In the genomic region with DNA sequence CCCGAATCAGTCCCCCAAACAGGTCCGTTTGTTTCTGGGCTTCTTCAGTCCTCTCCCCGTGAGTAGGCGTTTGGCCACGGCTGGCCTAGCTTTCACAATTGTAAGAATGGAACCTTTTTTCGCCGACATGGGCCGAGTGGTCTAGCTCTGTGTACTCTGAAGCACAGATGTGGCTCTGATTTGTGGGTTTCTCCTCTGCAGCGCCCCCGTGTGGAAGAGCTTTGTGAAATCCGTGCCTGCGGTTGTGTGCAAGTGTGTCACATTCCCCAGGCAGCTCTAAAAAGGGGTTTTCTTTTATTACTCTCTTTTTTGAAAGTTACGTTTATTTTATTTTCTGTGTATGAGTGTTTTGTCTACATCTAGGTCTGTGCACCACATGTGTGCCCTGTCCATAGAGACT, we compare ENCODE assay signal across 11 mouse cellular contexts. TPM values are rescaled to one million over a fixed set of nuclear protein-coding genes. Genes with fewer than 3 reads are reported as not detected.
DNase-seq lines count a peak whose midpoint lies in the region; ATAC-seq and TF ChIP-seq lines count a peak whose summit lies in the region.
"Had no signal": no experiment of that assay in that cellular context is flagged by ENCODE, and none has a peak within 500 bp of the region (broad histone marks: within the 10 kb centered on the region; RNA-seq: fewer than 3 reads in every experiment).

No protein-coding gene starts in this region.

- H3K27ac ChIP-seq in forebrain, embryonic 10.5 days: no peak overlapping the region
- H3K27ac ChIP-seq in forebrain, embryonic 16.5 days (ENCODE audit: low read length): no peak overlapping the region
- no peak overlapping the region for H3K27ac ChIP-seq in left cerebral cortex, adult 2 months
- no peak overlapping the region for H3K27ac ChIP-seq in lung, postnatal 0 days (ENCODE audit: low read length)
- H3K27ac ChIP-seq: heart, embryonic 15.5 days; macrophage had no signal

- no peak overlapping the region for H3K4me3 ChIP-seq in forebrain, embryonic 10.5 days
- no peak overlapping the region for H3K4me3 ChIP-seq in forebrain, embryonic 16.5 days (replicated peaks; ENCODE audit: low read length)
- H3K4me3 ChIP-seq in left cerebral cortex, adult 2 months: no peak overlapping the region
- no peak overlapping the region for H3K4me3 ChIP-seq in lung, postnatal 0 days (ENCODE audit: low read depth, low read length)

- H3K4me2 ChIP-seq in forebrain, embryonic 16.5 days (ENCODE audit: low read length): no peak overlapping the region
- H3K4me2 ChIP-seq in lung, postnatal 0 days (replicated peaks; ENCODE audit: low read depth, low read length): no peak overlapping the region

- H3K36me3 ChIP-seq in forebrain, embryonic 10.5 days (replicated peaks): no peaks in the 10 kb centered on the region
- no peaks in the 10 kb centered on the region for H3K36me3 ChIP-seq in forebrain, embryonic 16.5 days (ENCODE audit: control insufficient read depth, insufficient read depth)
- no peaks in the 10 kb centered on the region for H3K36me3 ChIP-seq in lung, postnatal 0 days (ENCODE audit: insufficient read depth, low read length)
- H3K36me3 ChIP-seq: heart, embryonic 15.5 days had no signal

- intact Hi-C loops in left cerebral cortex, adult 2 months (cut with DNase I): no loop called here

- H3K4me1 ChIP-seq in forebrain, embryonic 10.5 days: peaks cover 49% of the 10 kb centered on the region
- no peaks in the 10 kb centered on the region for H3K4me1 ChIP-seq in forebrain, embryonic 16.5 days (replicated peaks; ENCODE audit: control insufficient read depth, insufficient read depth, low read length)
- H3K4me1 ChIP-seq in lung, postnatal 0 days (ENCODE audit: insufficient read depth, low read depth, low read length): no peaks in the 10 kb centered on the region

- peaks cover 96% of the 10 kb centered on the region for H3K27me3 ChIP-seq in forebrain, embryonic 10.5 days (ENCODE audit: poor library complexity, severe bottlenecking)
- peaks cover 12% of the 10 kb centered on the region for H3K27me3 ChIP-seq in forebrain, embryonic 16.5 days (replicated peaks; ENCODE audit: control insufficient read depth, insufficient read depth, low read length)
- peaks cover 14% of the 10 kb centered on the region for H3K27me3 ChIP-seq in lung, postnatal 0 days (replicated peaks; ENCODE audit: insufficient read depth, low read length)
- H3K27me3 ChIP-seq: Patski had no signal

- no peaks in the 10 kb centered on the region for H3K9me3 ChIP-seq in forebrain, embryonic 10.5 days
- H3K9me3 ChIP-seq in forebrain, embryonic 16.5 days (ENCODE audit: control insufficient read depth, low read length): no peaks in the 10 kb centered on the region
- H3K9me3 ChIP-seq in lung, postnatal 0 days (ENCODE audit: low read length): no peaks in the 10 kb centered on the region
- H3K9me3 ChIP-seq: heart, embryonic 15.5 days had no signal

- TF ChIP-seq CTCF in left cerebral cortex, adult 2 months (IDR thresholded peaks at IDR 0.05): peak; percentile 76
- peak; percentile 74 for TF ChIP-seq CTCF in lung, postnatal 0 days (IDR thresholded peaks at IDR 0.05)

- no peak overlapping the region for H3K9ac ChIP-seq in forebrain, embryonic 16.5 days (replicated peaks; ENCODE audit: low read depth, low read length)
- no peak overlapping the region for H3K9ac ChIP-seq in lung, postnatal 0 days (replicated peaks; ENCODE audit: low read depth)
- H3K9ac ChIP-seq: heart, embryonic 15.5 days had no signal

- no peak for ATAC-seq in forebrain, embryonic 16.5 days
- no peak for ATAC-seq in lung, postnatal 0 days
- ATAC-seq: Patski had no signal

- 22% methylated on average over 13 of the region's 13 CpGs for WGBS in forebrain, embryonic 10.5 days
- 19% methylated on average over 13 of the region's 13 CpGs for WGBS in forebrain, embryonic 16.5 days
- 22% methylated on average over 13 of the region's 13 CpGs for whole genome bisulfite sequencing in lung, postnatal 0 days

- no peak for TF ChIP-seq EP300 in lung, postnatal 0 days (IDR thresholded peaks at IDR 0.05)

- DNase-seq in forebrain, embryonic 10.5 days (ENCODE audit: extremely low spot score, low spot score): peak; percentile 69
- DNase-seq in left cerebral cortex, adult 2 months (ENCODE audit: extremely low spot score in 1 of 2, low spot score in 2 of 2): peak in 1 of 2 experiments; percentile 75
- no peak for DNase-seq in left cerebral cortex, adult 11 months (ENCODE audit: low spot score)
- DNase-seq in Muller cell, postnatal 12 days (ENCODE audit: inconsistent ontology term): peak; percentile 50
- peak; percentile 78 for DNase-seq in embryo, embryonic 10 days (ENCODE audit: low spot score)
- peak; percentile 51 for DNase-seq in lung, postnatal 0 days (ENCODE audit: low spot score)
- DNase-seq in thymus, postnatal 14 days: peak; percentile 80

RNA-seq across cellular contexts. Expression of a gene that starts 7.9 kb away (rescaled TPM):
- 2.4 and 2.7 TPM in 2 replicates for polyA plus RNA-seq in forebrain, embryonic 10.5 days (2016; fragmentation: Nextera tagmentation; extraction: Ambion mirVana)
- 18.4 and 24.0 TPM in 2 replicates for polyA plus RNA-seq in forebrain, embryonic 16.5 days (2015; fragmentation: Nextera tagmentation; extraction: Ambion mirVana)
- 10 to 100 TPM; 70.9 to 76.2 TPM for total RNA-seq in left cerebral cortex, adult 2 months (2021)
- 2.3 and 2.4 TPM in 2 replicates for polyA plus RNA-seq in lung, postnatal 0 days (2015; fragmentation: Nextera tagmentation; extraction: Ambion mirVana)

RNA-seq across cellular contexts. Expression of a gene that starts 10.2 kb away (rescaled TPM):
- polyA plus RNA-seq in forebrain, embryonic 10.5 days (2016; fragmentation: Nextera tagmentation; extraction: Ambion mirVana): 5.3 and 6.7 TPM in 2 replicates
- 81.4 and 94.9 TPM in 2 replicates for polyA plus RNA-seq in forebrain, embryonic 16.5 days (2015; fragmentation: Nextera tagmentation; extraction: Ambion mirVana)
- total RNA-seq in left cerebral cortex, adult 2 months (2021): 100 to 1,000 TPM; 203 to 206 TPM
- polyA plus RNA-seq in lung, postnatal 0 days (2015; fragmentation: Nextera tagmentation; extraction: Ambion mirVana): not detected in 2 replicates
- polyA plus RNA-seq: macrophage had no signal

RNA-seq across cellular contexts. Expression of a gene that starts 11.9 kb away (rescaled TPM):
- 3.7 and 5.0 TPM in 2 replicates for polyA plus RNA-seq in forebrain, embryonic 10.5 days (2016; fragmentation: Nextera tagmentation; extraction: Ambion mirVana)
- 28.8 and 44.2 TPM in 2 replicates for polyA plus RNA-seq in forebrain, embryonic 16.5 days (2015; fragmentation: Nextera tagmentation; extraction: Ambion mirVana)
- 100 to 1,000 TPM; 212 to 221 TPM for total RNA-seq in left cerebral cortex, adult 2 months (2021)
- 1.5 and 1.6 TPM in 2 replicates for polyA plus RNA-seq in lung, postnatal 0 days (2015; fragmentation: Nextera tagmentation; extraction: Ambion mirVana)

RNA-seq across cellular contexts. Expression of a gene that starts 25.9 kb away (rescaled TPM):
- 217 TPM in 2 replicates for polyA plus RNA-seq in forebrain, embryonic 10.5 days (2016; fragmentation: Nextera tagmentation; extraction: Ambion mirVana)
- polyA plus RNA-seq in forebrain, embryonic 16.5 days (2015; fragmentation: Nextera tagmentation; extraction: Ambion mirVana): 84.0 and 90.1 TPM in 2 replicates
- total RNA-seq in left cerebral cortex, adult 2 months (2021): 10 to 100 TPM; 41.3 to 42.8 TPM
- polyA plus RNA-seq in lung, postnatal 0 days (2015; fragmentation: Nextera tagmentation; extraction: Ambion mirVana): 132 and 162 TPM in 2 replicates

RNA-seq across cellular contexts. Expression of a gene that starts 25.9 kb away (rescaled TPM):
- 51.9 and 52.1 TPM in 2 replicates for polyA plus RNA-seq in forebrain, embryonic 10.5 days (2016; fragmentation: Nextera tagmentation; extraction: Ambion mirVana)
- polyA plus RNA-seq in forebrain, embryonic 16.5 days (2015; fragmentation: Nextera tagmentation; extraction: Ambion mirVana): 39.1 and 41.6 TPM in 2 replicates
- 10 to 100 TPM; 35.8 to 38.6 TPM for total RNA-seq in left cerebral cortex, adult 2 months (2021)
- 47.9 and 49.4 TPM in 2 replicates for polyA plus RNA-seq in lung, postnatal 0 days (2015; fragmentation: Nextera tagmentation; extraction: Ambion mirVana)

Comparison
In these comparisons a context has a peak if more than half of its experiments do, and no peak if none do; other contexts are left out.
1. RNA of a gene that starts 10.2 kb away (polyA plus RNA-seq): 81.4 to 94.9 TPM in forebrain, embryonic 16.5 days; 5.3 to 6.7 TPM in forebrain, embryonic 10.5 days and not detected in lung, postnatal 0 days; every median in the first group is over 10 times any median in the second.